Mouse (Mus musculus) intestine, postnatal 0 days (tissue): ENCODE data around the gene Rrh. TPM values are rescaled to one million over a fixed set of nuclear protein-coding genes. Genes with fewer than 3 reads are reported as not detected.

Source experiments
- ATAC-seq: fragments of 200-750 bp; cut with Nextera tagmentation; 2 replicates; pipeline ENCODE4 v1.8.0; 2017; ENCODE audit warnings: mild to moderate bottlenecking, moderate TSS enrichment, moderate library complexity
- H3K27ac ChIP-seq: fragments of 300-500 bp; sonication (generic); 2 replicates; pipeline ENCODE4 v1.5.1; 2014; ENCODE audit warnings: mild to moderate bottlenecking, low read depth, low read length, moderate library complexity
- H3K27me3 ChIP-seq: fragments of 300-500 bp; sonication (generic); replicated peaks from 2 replicates; pipeline ENCODE4 v1.6.1; 2014; ENCODE audit warnings: low read length, mixed read lengths; ENCODE audit not compliant: control insufficient read depth, insufficient read depth
- H3K36me3 ChIP-seq: fragments of 300-500 bp; sonication (generic); 2 replicates; pipeline ENCODE4 v1.6.1; 2014; ENCODE audit warnings: mild to moderate bottlenecking, moderate library complexity; ENCODE audit not compliant: control insufficient read depth, insufficient read depth
- H3K4me1 ChIP-seq: fragments of 300-500 bp; sonication (generic); replicated peaks from 2 replicates; pipeline ENCODE4 v1.6.1; 2014; ENCODE audit warnings: antibody characterized with exemption, low read length, mixed read lengths; ENCODE audit not compliant: control insufficient read depth, insufficient read depth
- H3K4me2 ChIP-seq: fragments of 300-500 bp; sonication (generic); replicated peaks from 2 replicates; pipeline ENCODE4 v1.6.1; 2014; ENCODE audit warnings: low read depth, mild to moderate bottlenecking, moderate library complexity
- H3K4me3 ChIP-seq: fragments of 300-500 bp; sonication (generic); 2 replicates; pipeline ENCODE4 v1.5.1; 2014; ENCODE audit warnings: low read depth, low read length
- H3K9ac ChIP-seq: fragments of 300-500 bp; sonication (generic); 2 replicates; pipeline ENCODE4 v1.6.1; 2014; ENCODE audit warnings: mild to moderate bottlenecking, low read depth, low read length
- H3K9me3 ChIP-seq: fragments of 300-500 bp; sonication (generic); 2 replicates; pipeline ENCODE4 v1.6.1; 2016; ENCODE audit warnings: mixed run types; ENCODE audit not compliant: control insufficient read depth
- CTCF ChIP-seq: sonication (generic); IDR thresholded peaks from 2 replicates; pipeline ENCODE4 v1.5.1; 2016; ENCODE audit warnings: low read depth, mild to moderate bottlenecking, control low read depth, antibody characterized with exemption, moderate library complexity
- WGBS: fragments of 180-500 bp; shearing (Covaris S2); extraction: QIAGEN DNeasy Blood & Tissue Kit; methylation state at CpG from one replicate; pipeline ENCODE4 v1.1.7; 2014; 5-methylcytosine and 5-hydroxymethylcytosine counted together
- polyA plus RNA-seq: library from polyadenylated mRNA; unstranded; fragments of >200 nt; fragmentation: Nextera tagmentation; extraction: Ambion mirVana; gene quantifications from 2 replicates; pipeline ENCODE4 v1.2.1, GENCODE M21; 2015

Rrh gene
- polyA plus RNA-seq, 1 experiment from 2014 or later, result 0.12 TPM

GRCm38 (mm10) chr3:129799011-129799410 lies 23.4 kb downstream of the Rrh start:
- no peaks in the 10 kb centered on the region for H3K9me3 ChIP-seq
- H3K27me3 ChIP-seq, result no peaks in the 10 kb centered on the region
- H3K4me1 ChIP-seq, result no peaks in the 10 kb centered on the region
- H3K4me2 ChIP-seq, result no peak overlapping the region
- no peak for TF ChIP-seq CTCF
- H3K36me3 ChIP-seq, result no peaks in the 10 kb centered on the region
- 55% methylated on average over 2 of the region's 2 CpGs for WGBS
- H3K4me3 ChIP-seq, result no peak overlapping the region
- no peak for ATAC-seq
- no peak overlapping the region for H3K27ac ChIP-seq
- H3K9ac ChIP-seq, result no peak overlapping the region

GRCm38 (mm10) chr3:129798551-129798950 lies 23.8 kb downstream of the Rrh start:
- Histone ChIP-seq H3K9ac (no peak overlapping the region), H3K4me1 (no peaks in the 10 kb centered on the region), H3K27ac (no peak overlapping the region), H3K4me3 (no peak overlapping the region), H3K4me2 (no peak overlapping the region), H3K9me3 (no peaks in the 10 kb centered on the region), H3K27me3 (no peaks in the 10 kb centered on the region), H3K36me3 (no peaks in the 10 kb centered on the region)
- 84% methylated on average over 11 of the region's 11 CpGs for WGBS
- no peak for TF ChIP-seq CTCF
- no peak for ATAC-seq

GRCm38 (mm10) chr3:129797341-129797740 lies 25.0 kb downstream of the Rrh start:
- no peak overlapping the region for H3K9ac ChIP-seq
- ATAC-seq, result no peak
- WGBS, result 62% methylated on average over 5 of the region's 5 CpGs
- H3K27ac ChIP-seq, result no peak overlapping the region
- H3K27me3 ChIP-seq, result no peaks in the 10 kb centered on the region
- H3K36me3 ChIP-seq, result no peaks in the 10 kb centered on the region
- no peak overlapping the region for H3K4me2 ChIP-seq
- H3K4me3 ChIP-seq, result no peak overlapping the region
- TF ChIP-seq CTCF, result no peak
- H3K9me3 ChIP-seq, result no peaks in the 10 kb centered on the region
- no peaks in the 10 kb centered on the region for H3K4me1 ChIP-seq

GRCm38 (mm10) chr3:129793801-129794200 lies 28.6 kb downstream of the Rrh start:
- Histone ChIP-seq H3K36me3 (no peaks in the 10 kb centered on the region), H3K4me3 (no peak overlapping the region), H3K27me3 (no peaks in the 10 kb centered on the region), H3K4me1 (no peaks in the 10 kb centered on the region), H3K4me2 (no peak overlapping the region), H3K9ac (no peak overlapping the region), H3K9me3 (no peaks in the 10 kb centered on the region), H3K27ac (no peak overlapping the region)
- WGBS, result 89% methylated on average over 5 of the region's 5 CpGs
- ATAC-seq, result no peak
- TF ChIP-seq CTCF, result no peak

- H3K27me3 ChIP-seq, result no peaks in the 10 kb centered on the region
- no peaks in the 10 kb centered on the region for H3K36me3 ChIP-seq
- no peak overlapping the region for H3K9ac ChIP-seq
- H3K9me3 ChIP-seq, result no peaks in the 10 kb centered on the region
- H3K4me1 ChIP-seq, result no peaks in the 10 kb centered on the region
- H3K4me3 ChIP-seq, result no peak overlapping the region
- no peak overlapping the region for H3K4me2 ChIP-seq
- no peak overlapping the region for H3K27ac ChIP-seq
- WGBS, result 94% methylated on average over 3 of the region's 3 CpGs
- TF ChIP-seq CTCF, result peak; percentile 20
- ATAC-seq, result no peak
Observed at GRCm38 (mm10) chr3:129782746-129783145, 39.6 kb downstream of the Rrh start.

- Histone ChIP-seq H3K4me1 (no peaks in the 10 kb centered on the region), H3K36me3 (no peaks in the 10 kb centered on the region), H3K4me3 (no peak overlapping the region), H3K27me3 (no peaks in the 10 kb centered on the region), H3K27ac (no peak overlapping the region), H3K4me2 (no peak overlapping the region), H3K9ac (no peak overlapping the region), H3K9me3 (no peaks in the 10 kb centered on the region)
- 54% methylated on average over 10 of the region's 10 CpGs for WGBS
- no peak for ATAC-seq
- TF ChIP-seq CTCF, result no peak
Observed at GRCm38 (mm10) chr3:129781435-129781834, 41.0 kb downstream of the Rrh start.

GRCm38 (mm10) chr3:129771210-129771609 lies 51.2 kb downstream of the Rrh start:
- no peak overlapping the region for H3K27ac ChIP-seq
- ATAC-seq, result no peak
- no peaks in the 10 kb centered on the region for H3K36me3 ChIP-seq
- H3K9ac ChIP-seq, result no peak overlapping the region
- no peaks in the 10 kb centered on the region for H3K9me3 ChIP-seq
- no peaks in the 10 kb centered on the region for H3K4me1 ChIP-seq
- H3K4me3 ChIP-seq, result no peak overlapping the region
- TF ChIP-seq CTCF, result no peak
- H3K27me3 ChIP-seq, result no peaks in the 10 kb centered on the region
- no peak overlapping the region for H3K4me2 ChIP-seq
- WGBS, result 70% methylated on average over 6 of the region's 6 CpGs
